Mouse (Mus musculus): ENCODE measurements around the gene Olfr1344.
"Not testable (repeated sequence)": the region's sequence is repeated elsewhere in the genome, so short reads cannot be mapped to it uniquely, and the experiment has no call there.

Olfr1344 gene

DNA sequence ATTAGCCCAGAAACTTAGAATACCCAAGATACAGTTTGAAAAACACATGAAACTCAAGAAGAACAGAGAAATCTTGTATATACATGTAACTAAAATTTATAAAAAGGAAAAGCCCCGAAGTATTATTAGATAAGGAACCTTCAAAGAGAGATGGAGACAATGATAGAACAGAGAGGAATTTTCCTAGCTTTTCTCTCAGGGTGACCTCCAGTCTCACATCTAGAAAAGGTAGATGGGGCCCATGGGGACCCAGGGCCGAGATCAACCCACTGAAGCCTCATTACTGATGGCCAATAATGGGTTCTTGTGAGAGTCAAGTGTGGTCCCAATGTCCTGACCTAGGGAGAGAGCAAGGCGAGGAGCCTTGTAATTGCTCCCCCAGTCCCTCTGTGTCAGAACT, at the start of gene Olfr1344:
Gene Olfr1344, plus strand, starts transcription at position 301 of the 400 bp plus-strand sequence.
- DNase-seq (ENCODE audit: low spot score) = no peak

- DNase-seq (ENCODE audit: low spot score) = no peak
Observed at GRCm38 (mm10) chr7:6388971-6389370, 49.5 kb upstream of the Olfr1344 start.

DNA sequence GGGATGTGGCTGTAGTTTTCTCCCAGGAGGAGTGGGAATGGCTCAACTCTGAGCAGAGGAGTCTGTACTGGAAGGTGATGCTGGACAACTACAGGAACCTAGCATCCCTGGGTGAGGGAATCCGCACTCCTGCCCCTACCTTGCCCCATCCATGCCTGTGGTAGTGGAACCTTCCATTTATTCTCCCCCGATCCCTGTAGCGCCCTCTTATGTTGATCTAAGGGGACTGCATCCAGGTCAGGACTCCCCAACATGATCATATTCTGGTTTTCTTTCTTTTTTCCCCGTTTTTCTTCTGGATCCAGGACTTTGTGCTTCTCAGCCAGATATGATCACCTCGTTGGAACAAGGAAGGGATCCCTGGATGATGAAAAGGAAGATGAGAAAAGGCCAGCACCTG, 49.0 kb upstream of the Olfr1344 start:
- no peak for DNase-seq (ENCODE audit: low spot score)

DNA sequence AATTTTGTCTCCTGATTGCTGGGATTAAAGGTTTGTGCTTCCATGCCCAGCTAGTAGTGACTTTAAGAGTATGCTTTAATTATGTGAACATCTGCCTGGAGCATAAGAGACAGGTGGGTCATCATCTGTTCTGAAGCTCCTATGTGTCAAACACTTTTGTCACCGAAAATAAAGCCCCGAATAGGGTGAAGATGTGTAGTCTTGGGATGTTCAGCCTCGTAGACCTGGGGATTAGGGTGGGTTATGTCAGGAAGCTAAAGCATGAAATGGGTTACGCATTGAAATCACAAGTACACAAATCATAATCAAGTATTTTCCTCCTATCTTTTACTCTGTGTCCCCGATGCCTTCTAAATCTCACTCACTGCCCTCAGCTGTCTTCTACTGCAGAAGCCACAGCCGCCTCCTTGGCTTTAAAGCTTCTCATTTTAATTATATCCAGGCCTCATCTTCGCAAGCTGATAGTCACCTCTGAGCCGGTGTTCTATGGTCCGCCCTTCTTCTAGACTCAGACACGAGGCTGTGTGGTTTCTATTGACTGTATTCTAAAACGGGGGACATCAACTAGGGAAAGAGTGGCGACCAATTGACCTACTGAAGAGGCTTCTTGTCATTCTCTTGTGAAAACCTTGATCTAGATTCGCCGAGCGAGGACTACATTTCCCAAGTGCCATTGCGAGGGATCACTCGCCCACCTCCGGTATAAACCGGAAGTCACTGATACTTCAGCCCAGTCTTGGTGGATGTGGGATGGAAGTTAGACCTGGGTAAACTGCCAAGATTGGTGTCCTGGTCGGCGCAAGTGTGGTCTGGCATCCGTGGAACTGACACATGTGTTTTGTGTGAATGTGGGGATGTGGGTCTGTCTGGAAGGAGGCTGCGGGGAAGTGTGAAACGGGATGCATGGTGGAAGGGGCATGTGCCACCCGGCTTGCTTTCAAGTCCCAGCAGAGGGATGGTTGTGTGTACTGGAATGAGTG, 40.2 kb upstream of the Olfr1344 start, which contains the start of gene Smim17:
Gene Smim17, plus strand, starts transcription at position 720 of the 980 bp plus-strand sequence.
- peak; percentile 16 for DNase-seq (ENCODE audit: low spot score)

DNA sequence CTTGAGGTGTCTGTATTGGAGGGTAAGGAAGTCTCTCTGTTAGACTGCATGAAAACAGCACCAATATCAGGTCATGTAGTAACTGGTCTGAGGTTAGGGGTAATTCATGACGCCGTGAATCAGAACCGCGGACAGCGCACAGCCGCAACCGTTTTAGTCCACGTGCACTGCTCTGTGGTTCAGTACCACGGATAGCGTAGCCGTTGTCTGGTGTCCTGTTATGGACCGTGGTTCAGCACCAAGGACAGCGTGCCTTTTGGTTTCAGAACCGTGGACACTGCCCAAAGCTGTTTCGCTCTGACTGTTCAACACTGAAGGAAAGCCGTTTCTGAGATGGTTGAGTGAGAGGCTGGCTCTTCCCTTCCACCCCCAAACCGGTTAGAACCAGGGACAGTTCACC, 28.4 kb upstream of the Olfr1344 start, which contains the start of gene Gm20715:
Gene Gm20715, plus strand, starts transcription at position 235 of the 400 bp plus-strand sequence.
- peak; percentile 93 for DNase-seq (ENCODE audit: low spot score)

DNA sequence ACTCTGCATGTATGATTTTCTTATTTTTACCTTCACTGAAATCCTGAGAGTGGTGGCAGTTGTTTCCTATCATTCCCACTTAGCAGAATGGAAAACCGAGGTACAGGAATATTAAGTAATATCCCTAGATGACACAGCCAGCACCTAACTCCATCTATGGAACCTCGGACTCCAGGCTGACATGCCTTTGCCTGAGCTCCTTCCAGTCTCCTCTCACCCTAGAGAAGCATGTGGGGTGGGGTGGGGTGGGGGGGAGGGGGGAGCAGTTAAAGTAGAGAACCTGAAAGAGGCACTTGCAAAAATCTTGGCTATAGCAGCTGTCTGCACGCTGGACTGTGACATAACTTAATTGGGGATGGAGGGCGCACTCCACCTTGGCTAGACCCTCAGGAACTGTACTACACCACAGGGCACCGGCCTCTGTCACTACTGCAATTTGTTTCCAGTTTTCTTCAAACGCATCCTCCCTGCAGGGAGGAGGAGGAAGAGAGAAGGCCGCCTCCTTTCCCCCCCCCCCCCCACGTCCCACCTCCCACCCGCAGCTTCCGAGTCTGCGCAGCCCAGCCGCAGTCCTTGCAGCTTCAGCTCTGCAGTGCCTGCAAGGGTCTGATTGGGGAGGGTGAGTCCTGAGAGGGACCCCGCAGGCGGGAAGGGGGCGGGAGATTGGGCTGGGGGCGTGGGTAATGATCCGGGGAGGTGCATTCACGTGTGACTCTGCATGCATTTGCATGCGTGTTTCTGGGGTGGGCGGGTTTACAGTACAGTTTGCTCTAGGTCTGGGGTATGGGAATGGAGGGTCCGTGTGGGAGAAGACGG, 23.7 kb upstream of the Olfr1344 start:
- no peak for DNase-seq (ENCODE audit: low spot score)

- no peak for DNase-seq (ENCODE audit: low spot score)
Observed at GRCm38 (mm10) chr7:6415442-6415787, 23.1 kb upstream of the Olfr1344 start.

DNA sequence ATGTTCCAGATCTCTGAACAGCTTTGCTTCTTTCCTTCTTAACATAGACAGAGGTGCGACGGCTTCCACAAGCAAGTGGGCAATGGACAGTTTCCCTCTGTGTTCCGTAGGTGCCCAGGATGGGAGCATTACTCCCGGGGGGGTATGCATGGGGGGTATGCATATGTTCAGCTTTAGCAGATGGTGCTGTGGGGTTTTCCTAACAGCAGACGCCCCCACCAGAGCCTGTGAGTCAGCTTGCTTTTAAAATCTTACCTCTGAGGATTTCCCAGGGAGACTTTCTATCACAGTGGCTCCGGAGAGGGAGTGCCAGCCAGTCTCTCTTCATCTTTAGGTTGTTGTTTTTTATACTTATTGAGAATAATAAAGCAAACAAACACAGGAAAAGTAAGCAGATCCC, 18.6 kb upstream of the Olfr1344 start:
- DNase-seq (ENCODE audit: low spot score) = no peak

- no peak for DNase-seq (ENCODE audit: low spot score)
Observed at GRCm38 (mm10) chr7:6429381-6429780, 9.1 kb upstream of the Olfr1344 start.

DNA sequence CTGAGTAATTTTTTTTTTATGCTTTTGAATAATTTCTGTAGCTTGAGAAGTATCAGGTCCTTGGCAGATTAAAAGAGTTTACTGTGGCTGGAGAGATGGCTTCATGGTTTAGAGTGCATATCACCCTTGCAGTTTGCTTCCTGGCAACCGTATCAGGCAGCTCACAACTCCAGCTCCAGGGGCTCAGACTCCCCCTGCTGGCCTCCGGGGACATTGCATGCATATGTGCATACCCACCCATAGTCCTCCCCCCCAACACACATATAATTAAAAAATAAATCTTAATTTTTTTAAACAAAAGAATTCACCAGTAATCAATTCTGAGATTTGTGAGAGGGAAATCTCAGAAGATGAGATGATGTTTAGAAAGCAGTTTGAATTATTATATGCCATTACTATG, 8.1 kb upstream of the Olfr1344 start:
- DNase-seq (ENCODE audit: low spot score) = peak; percentile 13

GRCm38 (mm10) chr7:6441173-6441572, 2.7 kb downstream of the Olfr1344 start:
- no peak for DNase-seq (ENCODE audit: low spot score)

GRCm38 (mm10) chr7:6447771-6448170, 9.3 kb downstream of the Olfr1344 start:
- DNase-seq (ENCODE audit: low spot score) = no peak

DNA sequence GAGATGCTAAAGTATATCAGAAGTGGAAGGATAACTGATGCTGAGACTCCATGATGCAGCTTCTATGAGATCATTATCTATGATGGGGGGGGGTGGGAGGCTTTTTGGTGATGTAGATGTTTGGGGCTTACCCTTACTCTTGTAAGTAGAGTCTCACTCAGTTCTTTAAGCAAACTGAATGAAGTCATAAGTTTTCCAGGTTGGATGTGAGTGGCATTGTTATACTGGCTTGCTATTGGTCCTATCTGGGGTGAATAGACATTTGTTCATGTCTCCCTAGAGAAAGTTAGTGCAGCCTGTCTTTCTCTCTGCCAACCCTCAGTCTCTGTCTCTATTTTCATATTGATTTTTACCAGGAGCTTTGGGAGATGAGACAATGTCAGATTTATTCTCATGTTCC, 17.4 kb downstream of the Olfr1344 start, which contains the start of gene Olfr1336:
Gene Olfr1336, plus strand, starts transcription at position 301 of the 400 bp plus-strand sequence.
- DNase-seq (ENCODE audit: low spot score) = no peak

DNA sequence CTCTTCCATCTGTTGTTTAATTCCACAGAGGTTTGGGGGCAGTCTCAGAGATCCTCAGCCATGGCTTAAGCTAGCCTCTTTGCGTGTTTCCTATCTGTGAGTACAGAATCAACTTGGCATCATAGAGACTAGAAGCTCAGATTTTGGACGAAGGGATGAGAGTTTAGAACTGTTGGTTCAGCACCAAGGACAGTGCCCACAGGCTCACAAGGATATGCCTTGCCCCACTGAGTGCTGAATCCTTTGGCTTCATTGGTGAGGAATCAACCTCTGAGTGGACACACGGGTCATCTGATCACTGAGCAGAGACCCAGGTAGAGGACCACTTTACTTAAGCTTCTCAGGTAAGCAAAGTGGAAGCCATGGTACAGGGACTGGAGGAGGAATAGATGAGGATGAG, 17.9 kb downstream of the Olfr1344 start:
- no peak for DNase-seq (ENCODE audit: low spot score)

DNA sequence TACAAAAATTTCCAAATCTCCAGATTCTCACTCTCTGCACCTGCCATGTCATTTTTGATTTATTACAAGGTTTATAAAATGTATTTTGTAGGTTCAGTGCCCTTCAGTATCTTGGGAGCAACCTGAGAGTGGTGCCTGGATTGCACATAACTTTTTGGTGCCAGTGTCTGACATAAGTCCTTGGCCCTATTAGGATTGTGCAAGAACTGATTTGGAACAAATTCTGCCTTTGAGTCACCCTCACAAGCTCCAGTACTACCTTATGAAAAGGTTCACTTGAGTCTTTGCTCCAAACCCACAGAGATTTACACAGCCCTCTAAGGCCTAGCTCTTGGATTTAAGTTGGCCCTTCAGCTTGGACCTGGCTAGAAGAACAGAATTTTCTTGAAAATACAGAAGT, 28.5 kb downstream of the Olfr1344 start, which contains the start of gene Olfr1346:
Gene Olfr1346, plus strand, starts transcription at position 151 of the 400 bp plus-strand sequence.
- DNase-seq (ENCODE audit: low spot score) = no peak

DNA sequence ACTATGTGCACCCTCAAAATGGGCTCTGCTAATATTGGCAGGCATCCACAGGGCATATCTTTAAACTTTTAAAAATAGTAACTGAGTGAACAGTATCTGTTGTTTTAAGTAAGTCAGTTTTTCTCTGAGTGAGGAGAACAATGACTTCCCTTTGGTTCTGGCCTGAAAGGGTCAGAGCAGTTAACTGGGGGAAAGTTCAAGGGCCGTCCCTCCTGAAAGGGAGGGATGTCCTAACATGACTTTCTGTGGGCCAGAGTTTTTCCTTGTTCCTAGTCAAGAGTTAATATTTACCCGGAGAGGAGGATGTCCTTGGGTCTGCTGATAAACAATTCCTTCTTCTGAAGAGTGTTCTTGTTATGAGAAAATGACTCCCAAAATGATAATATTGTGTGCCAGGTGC, 39.1 kb downstream of the Olfr1344 start:
- not testable (repeated sequence) for DNase-seq (ENCODE audit: low spot score)

DNA sequence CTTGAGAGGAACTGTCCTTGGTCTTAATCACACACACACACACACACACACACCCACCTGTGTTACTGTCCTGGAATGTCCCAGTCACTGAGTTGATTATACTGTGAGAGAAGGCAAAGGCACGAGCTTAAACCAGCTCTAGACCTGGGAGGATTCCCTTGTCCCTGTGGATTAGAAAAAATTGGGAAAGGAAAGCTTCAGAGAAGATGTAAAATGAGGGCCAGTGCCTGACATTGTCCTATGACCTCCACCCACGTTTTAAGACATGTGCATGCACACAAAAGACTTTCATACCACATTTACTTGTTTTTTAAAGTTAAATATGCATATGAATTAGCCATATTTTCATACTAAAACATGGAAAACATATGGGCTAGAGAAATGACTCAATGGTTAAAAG, 48.4 kb downstream of the Olfr1344 start, which contains the start of gene Olfr5:
Gene Olfr5, minus strand, starts transcription at position 101 of the 400 bp plus-strand sequence.
- DNase-seq (ENCODE audit: low spot score) = no peak
